Mouse (Mus musculus) retina, embryonic 14.5 days (tissue): ENCODE results near the gene Dlgap3.

ENCODE experiments used
- DNase-seq: peaks from one replicate; pipeline ENCODE4 v3.0.0-alpha.2; 2015; ENCODE audit warnings: low spot score

The Dlgap3 gene

DNA sequence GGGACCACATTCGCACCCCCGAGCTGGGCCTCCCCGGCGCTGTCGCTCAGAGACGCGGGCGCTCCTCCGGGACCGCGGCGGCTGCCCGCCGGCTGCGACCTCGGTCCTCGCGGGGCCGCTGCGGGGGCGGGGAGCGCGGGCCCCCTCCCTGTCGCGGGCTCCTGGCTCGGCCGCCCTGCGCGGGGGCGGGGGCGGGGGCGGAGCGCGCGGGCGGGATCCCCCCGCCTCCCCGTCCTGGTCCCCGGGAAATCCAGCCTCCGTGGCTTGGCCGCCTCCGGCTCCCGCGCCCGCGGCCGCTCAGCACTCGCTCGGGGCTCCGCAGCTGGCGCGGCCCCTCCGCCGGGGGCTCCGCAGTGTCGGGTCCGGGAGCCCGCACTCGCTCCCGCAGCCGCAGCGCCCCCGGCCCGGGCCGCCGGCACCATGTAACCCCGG is at the start of gene Dlgap3:
Dlgap3 (plus strand) TSS at position 291 of the 432 bp plus-strand sequence.
- DNase-seq, result peak; percentile 69

GRCm38 (mm10) chr4:127123391-127123790 is 45.6 kb upstream of the Dlgap3 start, which contains the start of gene Tmem35b:
Tmem35b (plus strand) TSS chr4:127123691.
- DNase-seq, result no peak

DNA sequence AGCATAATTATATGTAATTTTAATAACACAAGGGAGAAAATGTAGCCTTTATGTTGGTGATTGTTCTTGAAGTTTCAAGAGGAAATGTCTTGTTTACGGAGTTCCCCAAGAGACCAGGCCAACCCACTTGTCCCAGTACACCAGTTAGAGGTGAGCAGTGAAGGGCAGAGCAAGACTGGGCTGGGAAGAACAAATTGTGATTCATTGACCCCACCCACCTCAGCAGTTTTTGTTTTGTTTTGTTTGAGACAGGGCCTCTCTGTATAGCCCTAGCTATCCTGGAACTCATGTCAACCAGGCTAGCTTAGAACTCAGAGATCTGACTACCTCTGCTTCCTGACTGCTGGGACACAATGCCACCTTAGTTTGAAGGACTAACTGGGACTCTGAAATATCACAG is 44.7 kb upstream of the Dlgap3 start:
- DNase-seq, result no peak

- peak; percentile 89 for DNase-seq
These were observed 43.1 kb upstream of the Dlgap3 start for GRCm38 (mm10) chr4:127125834-127126463.

DNA sequence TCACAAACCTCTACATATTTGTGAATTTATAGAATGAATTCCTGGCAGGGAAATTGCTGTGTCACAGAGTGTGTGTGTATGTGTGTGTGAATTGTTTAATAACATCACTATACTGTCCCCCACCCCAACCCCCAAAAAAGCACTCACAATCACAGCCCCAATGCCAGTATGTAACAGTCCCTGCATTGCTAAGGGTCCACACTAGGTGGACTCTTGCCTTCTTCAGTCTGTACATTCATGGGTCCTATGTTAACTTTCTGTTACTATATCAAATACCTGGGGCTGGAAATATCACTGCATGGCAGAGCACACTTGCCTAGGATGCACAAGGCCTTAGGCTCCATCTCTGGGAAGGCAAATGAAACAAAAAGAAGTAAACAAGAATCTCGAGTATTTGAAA is 34.3 kb upstream of the Dlgap3 start:
- peak; percentile 2 for DNase-seq

DNA sequence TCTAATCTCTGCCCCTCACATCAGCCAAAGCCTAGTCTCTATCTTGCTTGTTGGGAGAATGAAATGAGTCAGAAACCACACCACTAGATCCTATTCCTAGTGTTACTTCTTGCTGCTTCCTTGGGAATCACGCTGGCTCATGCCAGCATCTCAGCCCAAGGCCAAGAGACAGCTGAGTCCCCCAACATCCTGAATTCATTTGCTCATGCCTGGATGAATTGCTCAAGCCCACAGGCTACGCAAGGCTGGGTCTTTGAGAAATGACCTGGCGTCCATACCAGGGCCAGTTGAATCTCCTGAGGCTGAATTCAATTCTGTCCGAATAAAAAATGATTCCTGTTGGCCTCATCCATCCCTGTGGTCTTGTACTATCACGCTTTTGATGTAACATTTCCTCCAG is 31.4 kb upstream of the Dlgap3 start:
- no peak for DNase-seq

- no peak for DNase-seq
These were observed 30.5 kb upstream of the Dlgap3 start for GRCm38 (mm10) chr4:127138486-127138885.

DNA sequence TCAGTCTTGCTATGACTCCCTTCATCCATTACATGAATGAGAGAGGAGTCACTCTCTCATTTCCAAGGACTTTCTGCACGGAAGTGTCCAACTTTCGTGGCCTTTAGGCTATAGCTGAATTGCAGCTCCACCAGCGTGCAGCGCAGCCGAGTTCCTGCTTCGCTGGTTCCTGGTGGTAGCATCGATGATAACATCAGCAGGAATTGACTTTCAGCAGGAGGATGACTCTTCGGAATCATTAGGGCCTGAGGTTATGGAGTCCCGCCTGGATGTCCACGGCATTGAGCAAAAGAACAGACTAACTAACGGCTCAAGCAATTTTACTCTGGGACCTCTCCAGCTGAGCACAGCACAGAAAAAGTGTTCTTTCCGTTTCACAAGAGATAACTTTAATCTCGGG is 19.0 kb upstream of the Dlgap3 start:
- no peak for DNase-seq

GRCm38 (mm10) chr4:127153345-127153744 is 15.7 kb upstream of the Dlgap3 start:
- no peak for DNase-seq

GRCm38 (mm10) chr4:127155757-127156156 is 13.2 kb upstream of the Dlgap3 start:
- DNase-seq, result no peak

- DNase-seq, result no peak
These were observed 11.3 kb upstream of the Dlgap3 start for GRCm38 (mm10) chr4:127157746-127158145.

GRCm38 (mm10) chr4:127163926-127164325 is 5.1 kb upstream of the Dlgap3 start:
- no peak for DNase-seq

DNA sequence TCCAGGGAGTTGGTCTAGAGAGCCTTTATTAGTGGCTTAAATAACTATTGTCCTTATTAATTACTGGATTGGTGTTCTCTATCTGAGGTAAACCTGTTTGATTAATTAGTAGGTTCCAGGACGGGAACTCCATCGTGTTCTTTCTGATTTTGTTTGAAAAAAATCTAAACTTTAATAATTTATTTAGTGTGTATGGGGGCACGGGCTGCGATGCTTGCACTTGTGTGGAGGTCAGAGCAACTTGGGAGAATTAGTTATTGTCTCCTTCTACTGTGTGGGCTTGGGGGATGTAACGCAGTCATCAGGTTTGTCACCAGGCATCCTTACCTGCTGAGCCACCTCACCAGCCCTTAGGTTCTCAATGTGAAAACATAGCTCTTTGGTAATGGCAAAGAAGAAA is 1.9 kb upstream of the Dlgap3 start:
- DNase-seq, result no peak

- DNase-seq, result no peak
These were observed 1.3 kb upstream of the Dlgap3 start for GRCm38 (mm10) chr4:127167731-127168130.

DNA sequence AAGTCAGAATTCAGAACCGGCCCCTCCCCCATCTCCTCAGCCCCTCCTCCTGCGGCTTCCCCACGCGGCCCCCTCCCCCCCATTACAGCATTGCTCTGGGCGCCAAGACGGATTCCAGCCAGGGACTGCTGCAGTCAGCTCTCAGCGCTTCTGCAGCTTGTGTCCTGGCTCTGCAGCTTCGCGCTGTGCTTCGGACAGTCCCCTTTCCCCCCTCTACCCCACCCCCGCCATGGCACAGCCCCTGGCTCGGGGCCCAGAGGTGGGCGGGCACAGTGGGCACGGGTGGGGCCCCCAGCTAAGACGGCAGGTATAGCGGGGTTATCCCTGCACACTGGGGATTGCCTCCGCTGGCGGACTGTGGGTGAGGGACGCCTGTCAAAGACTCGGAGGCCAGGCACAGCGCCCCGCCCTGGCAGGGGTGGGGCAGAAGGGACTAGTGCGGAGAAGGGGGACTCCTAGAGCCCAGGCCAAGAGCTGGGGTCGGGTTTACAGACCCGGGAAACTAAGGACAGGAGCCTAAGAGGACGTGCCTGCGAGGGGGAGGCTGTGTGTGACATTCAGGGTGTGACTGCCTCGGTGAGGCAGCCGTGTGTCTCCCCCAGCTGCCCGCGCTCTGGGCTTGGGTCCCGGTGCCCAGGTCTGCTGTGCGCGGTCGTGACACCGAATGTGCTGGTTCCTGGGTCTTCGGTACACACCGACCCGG is 642 bp upstream of the Dlgap3 start:
- DNase-seq, result peak; percentile 74

DNA sequence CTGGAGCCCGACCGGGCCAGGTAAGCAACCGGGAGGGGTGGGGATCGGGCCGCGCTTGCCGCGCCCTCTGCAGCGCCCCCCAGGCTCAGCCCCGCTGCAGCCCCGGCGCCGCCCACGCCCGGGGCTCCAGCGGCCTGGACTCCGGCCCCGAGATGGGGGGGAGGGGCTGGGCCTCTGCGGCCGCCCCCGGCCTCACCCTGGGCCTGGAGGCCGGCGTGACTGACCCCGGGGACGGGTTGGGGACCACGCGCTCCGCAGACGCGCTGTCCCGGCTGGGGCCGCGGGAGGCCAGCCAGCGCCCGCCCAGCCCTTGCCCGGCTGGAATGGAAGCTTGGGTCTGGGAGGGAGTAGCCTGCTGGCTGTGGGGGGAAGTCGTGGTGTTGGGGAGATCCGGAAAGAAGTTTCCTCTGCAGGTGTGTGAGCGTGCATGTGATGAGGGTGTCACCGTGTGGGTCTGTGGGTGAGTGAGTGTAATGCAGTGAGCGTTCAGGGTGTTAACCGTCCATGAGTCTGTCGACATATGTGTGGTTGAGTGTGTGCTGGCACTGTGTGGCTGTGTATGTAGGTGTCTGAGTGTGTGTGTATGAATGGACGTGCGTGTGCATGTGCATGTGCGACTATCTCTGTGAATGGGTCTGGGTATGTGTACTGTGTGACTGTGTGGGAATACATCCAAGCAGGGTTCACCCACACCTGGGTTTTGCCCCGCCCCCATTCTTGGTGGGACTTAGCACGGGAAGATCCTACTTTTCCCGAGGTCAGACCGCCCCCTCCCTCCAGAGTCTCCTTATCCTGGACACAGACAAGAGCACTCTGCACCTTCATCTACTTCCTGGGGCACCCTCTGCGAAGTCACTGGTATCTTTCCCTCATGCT is 580 bp downstream of the Dlgap3 start:
- DNase-seq, result no peak

- no peak for DNase-seq
These were observed 1.9 kb downstream of the Dlgap3 start for GRCm38 (mm10) chr4:127170866-127171265.

DNA sequence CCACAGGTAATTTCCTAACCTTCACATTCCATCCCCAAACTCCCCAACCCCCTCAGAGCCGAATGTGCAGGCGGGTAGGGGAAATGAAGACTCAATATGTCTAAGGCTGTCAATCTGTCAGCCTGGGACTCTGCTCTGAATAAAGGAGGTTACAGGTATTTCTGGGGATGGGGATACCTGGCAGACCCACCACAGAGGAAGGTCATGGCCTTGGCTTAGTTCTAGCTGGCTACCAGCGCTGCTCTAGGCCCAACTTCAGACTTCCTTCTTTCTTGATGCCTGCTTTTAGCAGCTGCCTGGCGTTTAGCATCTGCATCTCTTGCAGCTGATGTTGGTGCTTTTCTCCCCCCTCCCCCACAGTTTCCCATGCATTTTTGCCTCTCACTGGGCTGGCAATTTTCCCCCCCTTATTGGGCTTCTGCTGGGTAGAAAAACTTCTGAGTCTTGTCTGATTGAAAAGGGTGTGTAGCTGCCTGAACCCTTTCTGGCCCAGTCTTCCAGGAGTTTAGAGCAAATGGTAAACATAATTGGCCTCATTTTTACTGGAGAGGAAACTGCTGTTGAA is 2.4 kb downstream of the Dlgap3 start:
- DNase-seq, result no peak

DNA sequence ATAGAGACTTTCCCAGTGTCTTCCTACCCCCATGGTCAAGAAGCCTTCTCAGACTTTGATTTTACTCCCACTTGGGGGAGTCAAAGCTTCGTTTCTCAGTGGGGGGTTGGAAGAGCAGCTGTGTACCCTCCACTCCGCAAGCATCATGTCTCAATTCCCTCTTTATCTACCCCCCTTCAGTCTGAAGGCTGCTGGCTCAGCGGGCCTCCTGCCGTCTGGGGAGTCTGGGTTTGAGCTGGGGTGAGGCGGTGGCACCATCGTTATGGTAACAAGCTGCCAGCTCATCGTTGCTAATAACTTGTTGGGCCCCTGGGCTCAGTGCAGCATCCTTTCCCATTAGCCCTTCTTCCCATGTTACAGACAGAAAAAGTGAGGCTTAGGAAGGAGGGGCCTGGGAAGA is 3.1 kb downstream of the Dlgap3 start:
- DNase-seq, result no peak

DNA sequence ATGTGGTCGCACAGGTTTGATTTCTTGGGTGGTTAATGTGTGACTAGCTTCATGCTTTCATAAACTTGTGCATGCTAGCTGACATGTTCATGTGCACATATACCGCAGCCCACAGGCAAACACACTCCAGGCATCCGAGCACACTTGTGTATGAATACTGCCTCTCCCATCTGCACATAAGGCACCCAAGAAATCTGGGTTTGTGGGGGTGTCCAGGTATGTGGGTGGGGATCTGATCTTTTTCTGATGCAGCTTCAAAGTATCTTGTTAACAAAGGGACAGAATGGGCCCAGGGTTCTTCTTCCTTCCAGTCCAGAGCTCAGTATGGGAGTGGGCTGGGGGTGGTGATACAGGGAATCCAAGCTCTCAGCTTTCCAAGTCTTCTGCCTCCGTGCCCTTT is 3.6 kb downstream of the Dlgap3 start:
- no peak for DNase-seq

DNA sequence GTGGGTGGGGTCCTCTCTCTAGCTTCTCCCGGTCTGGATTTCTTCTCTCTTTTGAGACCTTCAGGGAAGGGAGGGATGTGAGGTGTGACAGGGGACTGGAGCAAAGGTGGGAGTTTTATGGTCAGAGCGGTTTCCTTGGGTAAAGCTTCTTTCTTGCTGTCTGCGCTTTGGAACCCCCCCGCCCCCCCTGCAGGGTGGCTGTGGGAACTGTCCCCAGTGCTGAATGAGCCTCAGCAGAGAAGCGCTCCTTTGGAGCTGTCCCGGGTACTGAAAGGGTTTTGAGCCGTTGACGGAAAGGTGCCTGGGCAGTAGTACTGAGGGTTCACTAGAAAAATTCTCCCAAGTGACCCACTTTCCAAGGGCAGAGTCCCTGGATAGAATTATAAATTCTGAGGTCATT is 4.5 kb downstream of the Dlgap3 start:
- DNase-seq, result peak; percentile 81
